Mouse (Mus musculus) kidney, adult 2 months (tissue): ENCODE results near the gene March10.

Source experiments
- CTCF ChIP-seq: fragments of 200-500 bp; conservative IDR thresholded peaks from 2 replicates; pipeline ENCODE4 v1.5.1; 2011; ENCODE audit warnings: low read depth, mild to moderate bottlenecking, control low read depth, low read length, moderate library complexity, mixed read lengths; ENCODE audit not compliant: insufficient read depth, insufficient read length
- POLR2A ChIP-seq: fragments of 200-500 bp; IDR thresholded peaks from one replicate; pipeline ENCODE4 v1.6.1; 2011; ENCODE audit warnings: low read depth, low read length, control low read depth

DNA sequence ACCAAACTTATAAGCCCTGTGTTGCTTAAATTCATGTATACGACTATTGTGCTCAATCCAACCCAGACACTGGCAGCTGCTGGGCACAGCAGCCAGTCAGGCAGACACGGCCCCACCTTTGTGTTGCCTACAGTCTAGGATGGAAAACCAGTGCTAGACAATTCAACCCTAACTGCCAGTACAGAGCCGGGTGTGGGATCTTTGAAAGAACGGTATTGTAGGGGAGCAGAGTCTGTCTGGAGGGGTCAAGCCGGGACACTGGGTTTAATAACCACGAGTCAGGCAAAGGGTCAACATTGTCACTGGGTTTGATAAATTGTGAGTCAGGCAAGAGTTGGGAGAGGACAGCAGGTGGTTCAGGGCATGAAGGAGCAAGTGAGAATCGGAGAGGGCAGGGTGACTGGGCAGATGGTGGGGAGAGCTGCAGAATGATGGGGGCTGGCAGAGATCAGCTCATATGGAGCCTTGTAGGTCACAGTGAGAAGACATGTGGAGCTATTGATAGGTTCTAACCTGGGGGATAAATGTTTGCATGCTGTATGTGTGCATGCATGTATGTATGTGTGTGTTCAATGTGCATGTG, 4.9 kb downstream of the March10 start:
- TF ChIP-seq CTCF: no peak
- TF ChIP-seq POLR2A: no peak
